Mouse (Mus musculus) ES-Bruce4 (cell line): ENCODE data around the gene Nell2. TPM values are rescaled to one million over a fixed set of nuclear protein-coding genes. Genes with fewer than 3 reads are reported as not detected.

Experiments
- H3K27ac ChIP-seq: 2 replicates; pipeline ENCODE4 v1.5.1; 2012; ENCODE audit warnings: low read length, inconsistent platforms; ENCODE audit not compliant: insufficient read depth
- H3K27me3 ChIP-seq: 2 replicates; pipeline ENCODE4 v1.6.1; 2012; ENCODE audit warnings: mild to moderate bottlenecking, low read length, inconsistent platforms; ENCODE audit not compliant: control insufficient read depth, poor library complexity, insufficient read depth, severe bottlenecking
- H3K36me3 ChIP-seq: 2 replicates; pipeline ENCODE4 v1.6.1; 2012; ENCODE audit warnings: inconsistent platforms, mild to moderate bottlenecking, low read length, moderate library complexity; ENCODE audit not compliant: control insufficient read depth, poor library complexity, insufficient read depth, severe bottlenecking
- H3K4me1 ChIP-seq: one replicate; pipeline ENCODE4 v1.8.1; 2011; ENCODE audit warnings: low read length; ENCODE audit not compliant: control insufficient read depth, insufficient read depth
- H3K4me3 ChIP-seq: 2 replicates; pipeline ENCODE4 v1.5.1; 2011; ENCODE audit warnings: low read depth, mild to moderate bottlenecking, low read length
- H3K9ac ChIP-seq: 2 replicates; pipeline ENCODE4 v1.6.1; 2012; ENCODE audit warnings: low read depth, mild to moderate bottlenecking, inconsistent platforms; ENCODE audit not compliant: poor library complexity, severe bottlenecking
- H3K9me3 ChIP-seq: replicated peaks from 2 replicates; pipeline ENCODE4 v1.6.1; 2012; ENCODE audit warnings: mild to moderate bottlenecking, low read length, inconsistent platforms; ENCODE audit not compliant: control insufficient read depth, poor library complexity, insufficient read depth, severe bottlenecking
- CTCF ChIP-seq: IDR thresholded peaks from one replicate; pipeline ENCODE4 v1.8.1; 2011; ENCODE audit warnings: low read depth, low read length
- EP300 ChIP-seq: IDR thresholded peaks from 2 replicates; pipeline ENCODE4 v1.6.1; 2011; ENCODE audit warnings: low read depth, low read length; ENCODE audit not compliant: insufficient read depth
- POLR2A ChIP-seq: IDR thresholded peaks from one replicate; pipeline ENCODE4 v1.8.1; 2011; ENCODE audit warnings: low read length; ENCODE audit not compliant: insufficient read depth
- polyA plus RNA-seq: library from polyadenylated mRNA; stranded (reverse); fragments of >200 nt; gene quantifications from 2 replicates; pipeline ENCODE4 v1.2.4, GENCODE M21; 2011; ENCODE audit warnings: low read depth; ENCODE audit not compliant: missing spikeins, insufficient read depth, insufficient read length

Nell2 gene
- polyA plus RNA-seq, 1 experiment = 0.31 TPM

DNA sequence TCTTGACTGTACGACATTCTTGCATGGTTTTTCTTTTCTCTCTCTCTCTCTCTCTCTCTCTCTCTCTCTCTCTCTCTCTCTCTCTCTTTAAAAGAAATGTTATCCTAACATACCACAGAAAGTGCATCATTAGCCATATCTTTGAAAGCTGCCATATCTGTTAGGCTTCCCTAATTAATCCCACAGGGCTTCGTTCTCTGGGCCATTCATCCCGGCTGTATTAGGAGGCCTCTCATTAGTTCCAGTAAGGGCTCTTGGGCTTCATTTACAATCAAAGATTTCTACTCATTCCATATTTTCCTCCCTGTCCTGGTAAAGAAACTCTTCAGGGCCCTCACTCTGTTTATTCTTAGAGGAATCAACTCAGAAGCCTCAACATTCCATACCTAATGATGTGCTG lies 161.9 kb downstream of the Nell2 start:
- no peak for TF ChIP-seq EP300
- no peak for TF ChIP-seq POLR2A
- no peak for TF ChIP-seq CTCF
- Histone ChIP-seq H3K4me1 (no peaks in the 10 kb centered on the region), H3K4me3 (no peak overlapping the region), H3K9ac (no peak overlapping the region), H3K36me3 (no peaks in the 10 kb centered on the region), H3K27ac (no peak overlapping the region), H3K27me3 (no peaks in the 10 kb centered on the region), H3K9me3 (no peaks in the 10 kb centered on the region)

DNA sequence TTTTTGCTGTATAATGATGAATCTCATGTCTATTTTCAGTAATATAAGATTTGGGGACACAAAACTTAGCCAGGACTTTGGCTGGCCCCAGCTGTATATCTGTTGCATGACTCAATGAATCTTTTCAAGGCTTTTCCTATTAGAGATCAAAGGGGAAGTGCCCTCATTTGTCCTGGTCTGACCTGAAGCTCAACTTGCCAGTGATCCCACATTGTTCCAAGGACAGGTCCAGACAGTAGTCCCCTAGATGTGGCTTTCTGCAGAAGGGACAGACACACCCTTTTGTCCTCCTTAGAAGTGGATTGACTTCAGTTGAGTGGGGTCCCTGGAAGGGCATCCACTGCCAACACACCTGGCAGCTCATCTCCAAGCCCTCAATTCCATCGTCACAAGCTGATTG lies 173.6 kb downstream of the Nell2 start:
- Histone ChIP-seq H3K9ac (no peak overlapping the region), H3K27ac (no peak overlapping the region), H3K4me3 (no peak overlapping the region), H3K4me1 (no peaks in the 10 kb centered on the region), H3K36me3 (no peaks in the 10 kb centered on the region), H3K9me3 (no peaks in the 10 kb centered on the region), H3K27me3 (no peaks in the 10 kb centered on the region)
- TF ChIP-seq POLR2A (no peak), EP300 (no peak), CTCF (no peak)

DNA sequence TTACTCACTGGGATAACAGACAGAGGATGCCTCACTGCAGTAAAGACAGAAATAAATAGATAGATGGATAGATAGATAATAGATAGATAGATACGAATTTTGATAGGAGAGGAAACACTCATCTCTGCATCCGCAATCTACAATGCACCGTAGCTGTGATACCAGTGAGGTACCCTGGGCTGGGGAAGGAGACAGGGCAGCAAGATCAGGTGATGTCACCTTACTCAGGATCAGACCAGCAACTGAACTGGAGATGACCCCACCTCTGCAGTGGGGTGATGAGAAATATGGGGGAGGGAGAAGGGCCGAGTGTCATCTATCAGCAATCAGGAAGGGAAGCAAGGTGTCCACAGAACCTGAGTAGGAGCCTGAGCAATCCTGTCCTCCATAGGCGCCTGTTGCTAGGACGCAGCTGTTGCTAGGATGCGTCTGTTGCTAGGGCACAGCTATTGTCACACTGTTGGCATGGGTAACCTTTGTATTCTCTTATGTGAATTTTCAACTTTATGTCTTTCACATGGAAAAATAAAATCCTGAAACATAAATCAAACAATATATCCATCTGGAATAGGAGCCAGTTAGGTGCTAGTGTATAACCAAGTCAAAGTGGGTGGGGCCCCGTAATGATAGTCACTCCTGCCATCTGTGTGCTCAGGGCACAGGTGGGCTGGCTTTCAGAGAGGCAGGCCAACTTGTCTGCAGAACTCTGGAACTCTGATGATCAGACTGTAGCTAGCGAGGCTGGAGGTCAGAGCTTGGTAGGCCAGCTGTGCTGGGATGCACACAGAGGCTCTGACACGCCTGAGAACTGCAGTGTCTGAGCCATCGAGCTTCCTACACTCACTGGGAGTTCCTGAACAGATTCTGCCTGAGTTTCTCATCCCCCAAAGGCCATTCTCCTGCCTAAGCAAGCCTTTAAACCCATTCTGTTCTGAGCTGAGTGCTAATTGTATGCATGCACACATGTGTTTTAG lies 193.7 kb downstream of the Nell2 start:
- no peaks in the 10 kb centered on the region for H3K9me3 ChIP-seq
- no peak overlapping the region for H3K9ac ChIP-seq
- no peaks in the 10 kb centered on the region for H3K4me1 ChIP-seq
- H3K27ac ChIP-seq = no peak overlapping the region
- TF ChIP-seq POLR2A (no peak), EP300 (no peak), CTCF (no peak)
- H3K36me3 ChIP-seq = no peaks in the 10 kb centered on the region
- H3K4me3 ChIP-seq = no peak overlapping the region
- no peaks in the 10 kb centered on the region for H3K27me3 ChIP-seq

DNA sequence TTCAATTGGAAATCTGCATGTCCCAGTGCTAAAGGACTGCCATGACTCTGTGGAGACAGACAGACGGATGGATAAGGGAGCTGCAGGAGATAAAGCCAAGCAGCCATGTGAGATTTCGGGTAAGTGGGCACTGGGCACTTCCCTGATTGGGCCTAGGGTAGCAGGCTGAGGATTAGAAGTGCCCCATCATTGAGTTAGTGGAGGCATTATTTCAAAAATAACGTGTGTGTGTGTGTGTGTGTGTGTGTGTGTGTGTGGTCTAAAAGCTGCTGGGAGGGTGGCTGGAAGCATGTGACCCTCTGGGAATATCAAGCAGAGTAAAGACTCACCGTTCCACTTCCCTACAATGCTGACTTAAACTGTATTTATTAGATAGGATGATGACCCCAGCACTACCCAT lies 195.1 kb downstream of the Nell2 start:
- Histone ChIP-seq H3K27me3 (no peaks in the 10 kb centered on the region), H3K9me3 (no peaks in the 10 kb centered on the region), H3K9ac (no peak overlapping the region), H3K4me1 (no peaks in the 10 kb centered on the region), H3K36me3 (no peaks in the 10 kb centered on the region), H3K27ac (no peak overlapping the region), H3K4me3 (no peak overlapping the region)
- TF ChIP-seq POLR2A (no peak), EP300 (no peak), CTCF (no peak)

DNA sequence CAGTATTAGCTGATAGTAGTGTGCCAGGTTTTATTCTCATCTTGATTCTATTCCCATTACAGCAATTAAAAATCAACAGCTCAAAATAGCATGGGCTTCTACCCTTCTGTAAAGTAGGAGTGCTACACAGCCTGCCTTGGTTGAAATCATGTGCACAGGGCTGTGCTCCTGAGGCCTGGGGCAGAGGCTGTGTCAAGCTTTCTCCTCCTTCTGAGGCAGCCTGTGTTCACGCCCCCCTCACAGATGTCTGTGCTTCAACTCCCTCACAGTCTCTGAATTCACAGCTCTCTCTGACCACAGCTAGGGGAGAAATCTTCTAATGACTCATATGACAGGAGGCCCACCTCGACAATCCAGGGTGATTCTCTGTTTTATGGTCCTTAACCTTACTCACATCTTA lies 197.4 kb downstream of the Nell2 start:
- Histone ChIP-seq H3K27ac (no peak overlapping the region), H3K27me3 (no peaks in the 10 kb centered on the region), H3K9me3 (no peaks in the 10 kb centered on the region), H3K36me3 (no peaks in the 10 kb centered on the region), H3K9ac (no peak overlapping the region), H3K4me1 (no peaks in the 10 kb centered on the region), H3K4me3 (no peak overlapping the region)
- TF ChIP-seq EP300 (no peak), POLR2A (no peak), CTCF (no peak)

DNA sequence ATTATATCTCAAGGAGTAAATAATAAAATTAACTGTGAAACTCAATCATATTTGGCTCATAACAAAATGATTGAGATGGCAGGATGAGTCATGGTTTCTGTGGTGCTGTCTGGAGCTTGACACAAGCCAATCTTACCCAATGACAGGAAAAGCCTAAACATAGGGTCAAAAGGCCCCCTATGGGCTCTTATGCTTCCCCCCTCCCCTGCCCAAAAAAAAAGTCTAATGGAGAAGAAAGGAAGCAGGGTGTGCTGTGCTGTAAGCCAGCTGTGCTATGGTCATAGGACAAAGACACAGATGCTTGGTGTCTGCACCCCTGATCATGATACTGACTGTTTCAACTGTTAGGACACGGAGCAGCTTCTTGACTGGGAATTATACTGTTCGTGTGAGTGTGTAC lies 205.6 kb downstream of the Nell2 start:
- Histone ChIP-seq H3K9me3 (no peaks in the 10 kb centered on the region), H3K4me1 (no peaks in the 10 kb centered on the region), H3K4me3 (no peak overlapping the region), H3K27ac (no peak overlapping the region), H3K36me3 (no peaks in the 10 kb centered on the region), H3K9ac (no peak overlapping the region), H3K27me3 (no peaks in the 10 kb centered on the region)
- TF ChIP-seq POLR2A (no peak), EP300 (no peak), CTCF (no peak)
